Mouse (Mus musculus) cerebellum, postnatal 10 days (tissue): ENCODE measurements at regions not wholly inside any gene's neighbourhood (a gene's known extent, or its start where the extent isn't known, plus 50 kb on each side); places are given as distances from the start of the nearest gene placed in this dataset.
A peak's percentile ranks its signal among the peaks of the same experiment; 100 is the strongest.

ENCODE experiments used
- DNase-seq, 2 experiments: peaks; one replicate each; pipeline ENCODE4 v3.0.0; 2021; ENCODE audit warnings: mixed read lengths in 2 of 2

DNA sequence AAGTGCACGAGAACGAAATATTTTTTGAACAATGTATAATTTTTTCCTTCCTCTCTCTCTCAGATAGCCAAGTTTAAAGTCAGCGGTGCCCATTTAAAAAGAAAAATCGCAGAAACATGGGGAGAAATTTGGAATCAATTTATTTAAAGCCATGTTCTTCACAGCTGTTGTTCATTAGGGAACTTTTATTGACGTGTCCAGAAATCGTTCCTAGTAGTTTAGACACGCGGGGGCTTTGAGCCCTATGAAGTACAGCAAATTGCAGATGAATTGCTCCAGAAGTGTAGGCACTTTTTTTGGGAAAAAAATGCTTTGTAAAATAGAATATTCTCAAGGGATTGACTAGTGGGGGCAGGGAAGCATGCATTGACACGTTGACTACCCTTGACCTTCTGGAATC lies 182.8 kb downstream of the Rdh14 start:
- no peak for DNase-seq

DNA sequence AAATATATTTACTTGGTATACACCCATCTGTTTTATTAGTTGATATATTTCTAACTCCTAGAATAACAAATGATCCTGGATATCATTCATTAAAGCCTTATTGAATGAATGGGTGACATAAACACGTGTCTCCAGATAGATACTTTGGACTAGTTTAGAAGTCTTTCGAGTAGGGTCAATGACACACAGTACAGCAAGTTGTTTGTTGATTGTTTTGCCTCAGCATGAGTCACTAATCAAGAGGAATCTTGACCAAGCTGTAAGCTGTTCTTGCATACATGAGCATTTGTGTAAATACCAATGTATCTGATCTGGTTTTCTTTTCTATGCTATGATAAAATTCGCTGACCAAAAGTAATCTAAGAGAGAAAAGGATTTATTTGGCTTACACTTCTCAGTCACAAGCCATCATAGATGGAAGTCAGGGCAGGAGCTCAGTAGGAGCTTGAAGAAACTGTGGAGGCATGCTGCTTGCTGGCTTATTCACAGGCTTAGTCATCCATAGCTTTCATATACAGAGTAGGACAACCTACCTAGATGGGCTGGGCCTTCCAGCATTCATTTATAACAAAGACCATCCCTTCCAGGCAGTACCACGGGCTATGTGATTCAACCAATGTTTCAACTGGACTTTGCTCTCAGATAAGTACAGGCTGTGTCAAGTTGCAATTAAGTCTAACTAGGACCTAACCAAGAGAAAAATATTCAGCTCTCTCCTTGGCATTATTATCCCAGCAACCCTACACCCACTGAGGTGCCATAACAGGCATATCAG lies 192.5 kb downstream of the Rdh14 start:
- DNase-seq, result no peak

DNA sequence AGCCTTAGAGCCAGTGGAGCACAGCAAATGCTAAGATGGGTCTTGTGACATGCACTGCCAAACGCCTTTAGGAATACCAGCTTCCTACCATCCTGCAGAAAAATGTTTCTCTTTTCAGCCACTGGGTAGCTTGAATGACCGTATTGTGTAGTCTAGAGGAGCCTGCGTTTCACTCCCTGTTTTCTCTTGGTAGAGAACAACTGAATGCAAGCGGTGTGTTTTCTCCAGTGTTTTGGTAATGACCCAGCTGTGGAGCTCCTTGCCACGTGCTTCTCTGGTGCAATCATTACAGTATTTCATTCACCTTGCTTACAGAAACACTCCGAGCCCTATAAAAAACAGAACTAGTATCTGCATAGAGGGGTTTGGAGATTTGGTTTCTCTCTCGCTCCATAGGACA lies 193.5 kb downstream of the Rdh14 start:
- DNase-seq, result no peak

DNA sequence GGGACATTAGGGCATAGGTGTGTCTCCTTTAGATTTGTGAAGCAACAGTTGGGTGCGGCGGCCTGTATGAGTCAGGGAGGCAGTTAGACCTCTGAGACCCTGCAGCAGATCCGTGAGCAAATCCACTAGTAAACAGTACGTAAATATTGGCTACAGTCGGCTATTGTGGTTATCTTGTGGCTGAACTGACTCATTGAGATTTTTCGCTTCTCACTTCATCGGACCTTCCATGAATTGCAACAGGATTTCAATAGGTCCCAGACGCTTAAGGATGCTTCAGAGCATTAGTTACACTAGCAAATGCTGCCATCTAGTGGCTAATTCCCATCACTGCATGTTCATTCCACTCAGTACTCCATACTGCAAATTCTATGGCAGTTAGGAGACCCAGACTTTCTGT lies 199.0 kb downstream of the Rdh14 start:
- DNase-seq, result peak; percentile 79 to 87

DNA sequence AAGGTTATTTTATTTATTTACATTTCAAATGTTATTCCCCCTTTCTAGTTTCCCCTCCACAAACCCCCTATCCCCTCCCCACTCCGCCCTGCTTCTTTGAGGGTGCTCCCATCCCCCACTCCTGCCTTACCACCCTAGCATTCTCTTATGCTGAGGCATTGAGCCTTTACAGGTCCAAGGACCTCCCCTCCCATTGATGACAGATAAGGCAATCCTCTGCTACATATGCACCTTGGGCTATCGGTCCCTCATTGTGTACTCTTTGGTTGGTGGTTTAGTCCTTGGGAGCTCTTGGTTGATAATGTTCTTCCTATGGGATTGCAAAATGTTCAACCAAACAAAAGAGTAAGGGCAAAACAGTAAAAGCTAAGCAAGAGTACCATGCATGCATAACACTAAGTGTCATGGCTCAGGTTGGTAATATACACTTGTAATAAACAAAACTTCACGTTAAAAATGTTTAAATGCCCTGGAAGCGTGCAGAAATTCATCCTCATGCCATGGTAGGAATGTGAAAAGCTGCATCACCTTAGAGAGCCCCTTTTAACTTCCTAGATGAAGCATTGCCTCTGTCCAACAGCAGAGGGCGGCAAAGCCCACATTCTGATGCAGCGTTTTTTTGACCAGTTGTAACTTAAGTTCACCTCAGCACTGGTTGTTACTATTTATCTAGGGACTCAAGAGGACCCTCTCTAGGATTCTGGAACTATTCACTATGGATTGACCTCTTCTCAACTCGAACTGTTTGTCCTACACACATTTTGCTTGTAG lies 207.6 kb downstream of the Rdh14 start:
- peak; percentile 80 to 83 for DNase-seq

DNA sequence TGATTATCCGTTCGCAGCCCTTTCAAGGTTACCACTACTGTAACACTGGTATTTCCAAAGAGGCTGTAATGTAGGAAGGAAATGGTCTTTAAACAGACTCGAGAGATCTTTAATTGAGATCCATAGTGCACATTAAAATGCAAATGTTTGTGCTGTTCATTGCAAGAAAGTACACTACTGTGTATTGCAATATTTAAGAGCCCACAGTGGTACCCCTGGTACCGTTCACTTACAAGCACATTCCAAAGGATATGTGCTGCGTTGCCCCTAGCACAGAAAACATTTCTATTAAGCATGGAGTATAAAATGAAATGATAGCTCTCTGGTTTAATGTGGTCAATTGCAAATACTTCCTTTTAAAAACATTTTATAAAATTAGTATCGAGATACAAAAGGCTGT lies 209.5 kb downstream of the Rdh14 start:
- no peak for DNase-seq

DNA sequence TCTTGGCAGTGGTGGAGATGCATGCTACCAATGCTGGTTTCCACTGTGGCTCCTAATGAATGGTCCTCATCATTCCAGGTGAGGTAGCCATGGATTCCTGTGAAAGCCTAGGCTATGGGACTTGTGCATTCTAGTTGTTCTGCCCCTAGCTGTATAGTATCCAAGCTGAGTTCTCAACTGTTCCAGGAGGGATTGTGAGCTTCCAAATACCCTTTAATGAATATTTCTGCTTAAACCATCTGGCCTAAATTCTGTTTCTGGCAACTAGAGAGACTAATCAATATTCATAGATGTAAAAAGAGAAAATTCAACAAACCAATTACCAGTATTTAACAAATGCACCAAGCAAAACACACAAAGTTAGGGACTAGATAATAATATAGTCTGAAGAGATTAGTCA lies 227.7 kb downstream of the Rdh14 start:
- no peak for DNase-seq

DNA sequence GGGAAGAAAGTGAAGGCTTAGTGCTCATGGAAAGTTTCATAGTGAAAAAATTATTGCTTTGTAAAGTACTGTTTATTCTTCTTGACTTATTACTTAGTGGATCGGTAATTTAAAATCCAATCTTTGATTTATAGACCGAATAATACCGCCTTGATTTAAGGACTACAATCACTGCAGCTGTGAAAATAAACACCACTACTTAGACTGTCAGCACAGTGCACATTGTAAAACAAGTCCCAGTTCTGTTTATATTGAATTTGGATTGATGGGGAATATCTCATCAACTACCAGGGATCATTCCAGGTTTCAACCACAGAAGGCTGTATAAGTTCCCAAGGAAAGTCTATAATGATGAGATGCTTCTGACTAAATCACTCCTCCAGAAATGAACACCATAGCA lies 230.0 kb downstream of the Rdh14 start:
- no peak for DNase-seq

DNA sequence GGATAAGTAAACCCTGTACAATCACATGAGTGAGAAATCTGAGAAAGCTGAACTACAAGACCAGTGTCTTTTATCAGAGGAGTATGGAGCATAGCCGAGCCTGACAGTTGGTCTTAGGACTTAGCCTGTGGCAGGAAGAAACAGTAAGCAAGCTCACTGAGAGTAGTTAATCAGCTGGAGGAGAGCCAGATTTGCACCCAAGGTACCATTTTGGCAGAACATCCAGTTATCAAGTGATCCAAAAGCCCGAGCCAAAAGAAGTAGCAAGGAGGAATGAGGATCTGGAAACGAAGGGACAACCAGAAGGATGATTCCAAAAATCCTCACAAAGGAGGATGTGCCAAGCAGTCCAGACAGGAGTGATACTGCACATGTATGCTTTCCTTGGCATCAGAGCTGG lies 248.0 kb downstream of the Rdh14 start:
- DNase-seq, result peak; percentile 74 to 76

DNA sequence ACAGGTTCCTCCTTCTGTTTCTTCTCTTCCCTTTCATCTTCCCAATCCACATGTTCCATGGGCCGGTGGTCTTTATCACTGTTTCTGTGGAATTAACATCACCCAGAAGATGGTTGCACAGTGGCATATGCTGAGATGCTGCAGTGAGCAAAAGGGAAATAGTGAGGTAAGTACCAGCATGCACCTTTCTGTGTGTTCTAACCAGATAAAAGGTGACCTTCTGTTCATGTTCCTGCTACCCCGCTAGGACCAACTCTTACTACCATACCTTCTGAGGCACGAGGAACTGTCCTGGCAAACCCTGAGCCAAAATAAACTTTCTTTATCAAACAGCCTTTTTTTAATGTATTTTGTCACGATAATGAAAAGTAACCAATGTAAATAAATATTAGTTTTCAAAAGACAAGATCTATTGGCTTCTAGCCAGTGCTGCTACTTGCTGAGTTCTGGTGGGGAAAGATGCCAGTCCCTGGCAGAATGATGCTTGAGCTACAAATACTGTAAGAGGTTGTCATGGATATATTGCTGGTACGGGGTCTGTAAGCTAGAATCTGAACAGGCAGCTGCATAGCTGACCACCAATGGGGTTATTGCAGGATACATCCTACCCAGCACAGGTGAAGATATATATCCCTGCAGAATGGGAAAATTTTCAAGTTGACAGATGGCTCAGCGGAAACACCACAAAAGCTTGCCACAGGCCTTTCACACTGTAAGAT lies 264.1 kb downstream of the Rdh14 start:
- DNase-seq, result peak; percentile 61 to 74

DNA sequence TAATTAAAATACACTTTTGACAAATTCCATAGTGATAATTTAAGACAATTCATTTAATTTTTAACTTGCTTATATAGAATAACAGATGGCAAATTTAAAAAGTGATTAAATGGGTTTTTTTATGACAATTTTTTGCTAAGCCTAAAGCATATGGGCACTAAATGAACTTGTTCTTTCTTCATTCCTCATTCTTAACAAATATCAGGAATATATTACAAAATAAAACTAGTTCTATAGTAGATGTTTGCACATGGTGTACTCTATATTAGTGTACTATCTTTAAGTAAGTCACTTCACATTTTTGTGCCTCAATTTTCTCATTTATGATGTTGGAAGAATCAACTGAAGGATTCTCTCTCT lies 264.6 kb downstream of the Rdh14 start:
- DNase-seq, result no peak

DNA sequence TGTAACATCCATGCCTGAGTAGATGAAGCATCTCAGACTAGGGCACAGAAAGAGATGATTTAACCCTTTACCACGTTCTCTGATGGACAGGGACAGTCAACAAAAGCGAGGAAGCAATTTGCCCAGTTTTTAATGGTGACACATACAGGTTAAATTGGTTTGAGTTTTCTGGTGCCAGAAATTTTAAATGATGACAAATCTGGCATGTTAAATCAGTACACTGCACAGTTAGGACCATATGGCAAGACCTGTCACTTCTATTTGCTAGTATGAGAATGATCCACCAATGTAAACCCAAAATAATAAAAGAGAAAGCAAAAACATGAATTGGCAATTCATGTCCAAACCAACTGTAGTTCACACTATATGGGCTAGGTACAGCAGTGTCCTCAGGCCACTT lies 268.3 kb downstream of the Rdh14 start:
- DNase-seq, result no peak

DNA sequence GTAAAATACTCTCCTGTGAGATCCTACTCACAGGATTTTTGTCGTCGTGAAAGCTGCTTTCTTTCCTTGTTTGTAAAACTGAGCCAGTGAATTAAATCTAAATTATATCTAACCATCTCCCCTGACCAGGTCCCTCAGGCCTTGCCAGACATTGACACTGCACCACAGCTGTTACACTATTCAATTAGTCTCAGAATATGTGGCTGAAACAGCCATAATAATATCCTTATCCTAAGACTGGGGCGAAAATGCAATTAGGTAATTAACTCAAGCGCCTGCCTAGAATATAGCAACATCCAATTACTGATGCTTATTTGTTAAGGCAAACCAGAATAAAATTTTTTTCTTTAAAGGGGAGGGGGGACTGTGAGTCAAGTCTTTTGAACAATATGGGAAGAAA lies 296.2 kb downstream of the Rdh14 start:
- no peak for DNase-seq
